ENCODE assay signal across 8 mouse cellular contexts in genomic region chr17:6655087-6655511, GRCm38 (mm10). TPM values are rescaled to one million over a fixed set of nuclear protein-coding genes. Genes with fewer than 3 reads are reported as not detected.
DNase-seq lines count a peak whose midpoint lies in the region; ATAC-seq lines count a peak whose summit lies in the region.
"Not testable (repeated sequence)": the region's sequence is repeated elsewhere in the genome, so short reads cannot be mapped to it uniquely, and the experiment has no call there.

No protein-coding gene starts in this region.

- H3K4me3 ChIP-seq in hindbrain, embryonic 13.5 days: peak overlapping the region; percentile 44

- H3K27ac ChIP-seq in hindbrain, embryonic 13.5 days: peak overlapping the region; percentile 90

- peak; percentile 59 for DNase-seq in R1 (ENCODE audit: low read depth, low spot score)
- DNase-seq in cerebellum, postnatal 10 days: peak; percentile 87 to 89
- peak; percentile 42 to 52 for DNase-seq in layer of hippocampus, postnatal 36 days
- peak; percentile 66 for DNase-seq in lung, postnatal 25 days (ENCODE audit: low spot score)
- peak; percentile 34 for DNase-seq in retina, adult 2 months (ENCODE audit: low read depth, low spot score)
- peak; percentile 68 to 79 for DNase-seq in thymus, postnatal 36 days

- not testable (repeated sequence) for H3K4me1 ChIP-seq in hindbrain, embryonic 13.5 days (replicated peaks)

- peak overlapping the region; percentile 47 for H3K4me2 ChIP-seq in hindbrain, embryonic 13.5 days

- H3K9ac ChIP-seq in hindbrain, embryonic 13.5 days: peak overlapping the region; percentile 70

- ATAC-seq in frontal cortex, adult (ENCODE audit: low TSS enrichment): peak; percentile 29; the same call in 1 of the 2 replicates
- peak; percentile 94 for ATAC-seq in hindbrain, embryonic 13.5 days (ENCODE audit: low FRiP score)

- not testable (repeated sequence) for H3K27me3 ChIP-seq in hindbrain, embryonic 13.5 days

- WGBS in hindbrain, embryonic 13.5 days: under 1% methylated on average over 36 of the region's 36 CpGs

- H3K9me3 ChIP-seq in hindbrain, embryonic 13.5 days: not testable (repeated sequence)

- not testable (repeated sequence) for H3K36me3 ChIP-seq in hindbrain, embryonic 13.5 days

RNA-seq across cellular contexts. Expression of gene Dynlt1f, which starts 0.6 kb away (rescaled TPM):
- polyA plus RNA-seq in hindbrain, embryonic 13.5 days (2015; fragmentation: Nextera tagmentation; extraction: Ambion mirVana): 338 and 340 TPM in 2 replicates
- 10 to 100 TPM; 21.0 to 23.1 TPM for total RNA-seq in layer of hippocampus, postnatal 36 days (2021)

RNA-seq across cellular contexts. Expression of gene Sytl3, which starts 3.8 kb away (rescaled TPM):
- polyA plus RNA-seq in hindbrain, embryonic 13.5 days (2015; fragmentation: Nextera tagmentation; extraction: Ambion mirVana): 0.40 and 0.78 TPM in 2 replicates
- not detected for total RNA-seq in layer of hippocampus, postnatal 36 days (2021)

RNA-seq across cellular contexts. Expression of gene Dynlt1c, which starts 53.6 kb away (rescaled TPM):
- polyA plus RNA-seq in hindbrain, embryonic 13.5 days (2015; fragmentation: Nextera tagmentation; extraction: Ambion mirVana): 73.6 and 86.6 TPM in 2 replicates
- total RNA-seq in layer of hippocampus, postnatal 36 days (2021): 10 to 100 TPM; 16.9 to 17.8 TPM

Comparison
In these comparisons a context has a peak if more than half of its experiments do, and no peak if none do; other contexts are left out.
1. Peak in every context shown above with its lines: DNase-seq, ATAC-seq, H3K4me3 ChIP-seq and H3K27ac ChIP-seq.
2. DNase-seq: peak in every context shown above with its lines; median percentile 88 in cerebellum, postnatal 10 days; 74 in thymus, postnatal 36 days; 66 in lung, postnatal 25 days; 59 in R1; 47 in layer of hippocampus, postnatal 36 days; 34 in retina, adult 2 months.